Mouse (Mus musculus): ENCODE data around the gene Sptb. TPM values are rescaled to one million over a fixed set of nuclear protein-coding genes. Genes with fewer than 3 reads are reported as not detected.

Sptb gene
- polyA plus RNA-seq, 1 experiment from 2014 or later: 77.6 TPM

- WGBS (ENCODE audit: insufficient replicate concordance): 64% methylated on average over 10 of the region's 10 CpGs
- Histone ChIP-seq H3K27me3 (ENCODE audit: control insufficient read depth, insufficient read depth, low read depth, low read length) (peaks cover 1% of the 10 kb centered on the region), H3K27ac (ENCODE audit: low read length) (no peak overlapping the region), H3K36me3 (ENCODE audit: control insufficient read depth, insufficient read depth) (no peaks in the 10 kb centered on the region), H3K9me3 (replicated peaks; ENCODE audit: control insufficient read depth, low read length) (no peaks in the 10 kb centered on the region), H3K9ac (ENCODE audit: low read depth, low read length) (no peak overlapping the region), H3K4me1 (ENCODE audit: control insufficient read depth, low read depth, low read length) (peaks cover 29% of the 10 kb centered on the region), H3K4me2 (ENCODE audit: low read depth, low read length) (no peak overlapping the region), H3K4me3 (ENCODE audit: low read depth, low read length) (no peak overlapping the region)
- no peak for ATAC-seq (ENCODE audit: low read depth)
Observed at GRCm38 (mm10) chr12:76540701-76541221, 169.6 kb downstream of the Sptb start.

DNA sequence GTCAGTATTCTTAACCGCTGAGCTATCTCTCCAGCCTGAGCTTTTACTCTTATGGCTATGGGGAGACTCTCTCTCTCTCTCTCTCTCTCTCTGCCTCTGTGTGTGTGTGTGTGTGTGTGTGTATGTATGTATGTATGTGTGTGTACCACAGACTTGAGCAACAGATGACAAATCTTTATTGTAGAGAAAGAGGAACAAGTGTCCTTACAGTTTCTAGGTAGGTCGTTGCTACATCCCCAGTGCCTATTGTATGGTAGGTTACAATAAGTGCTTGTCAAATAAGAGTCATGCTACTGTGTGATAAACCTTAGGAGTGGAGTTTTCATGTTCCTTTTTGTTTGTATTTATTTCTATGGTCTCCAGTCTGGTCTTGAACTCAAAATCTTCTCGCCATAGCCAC is 170.2 kb downstream of the Sptb start:
- H3K4me1 ChIP-seq (ENCODE audit: control insufficient read depth, low read depth, low read length): peaks cover 33% of the 10 kb centered on the region
- no peak overlapping the region for H3K4me3 ChIP-seq (ENCODE audit: low read depth, low read length)
- no peak overlapping the region for H3K4me2 ChIP-seq (ENCODE audit: low read depth, low read length)
- WGBS (ENCODE audit: insufficient replicate concordance): 66% methylated on average over 3 of the region's 3 CpGs
- H3K9ac ChIP-seq (ENCODE audit: low read depth, low read length): no peak overlapping the region
- no peak for ATAC-seq (ENCODE audit: low read depth)
- H3K27me3 ChIP-seq (ENCODE audit: control insufficient read depth, insufficient read depth, low read depth, low read length): peaks cover 7% of the 10 kb centered on the region
- no peaks in the 10 kb centered on the region for H3K36me3 ChIP-seq (ENCODE audit: control insufficient read depth, insufficient read depth)
- H3K27ac ChIP-seq (ENCODE audit: low read length): no peak overlapping the region
- no peaks in the 10 kb centered on the region for H3K9me3 ChIP-seq (replicated peaks; ENCODE audit: control insufficient read depth, low read length)

DNA sequence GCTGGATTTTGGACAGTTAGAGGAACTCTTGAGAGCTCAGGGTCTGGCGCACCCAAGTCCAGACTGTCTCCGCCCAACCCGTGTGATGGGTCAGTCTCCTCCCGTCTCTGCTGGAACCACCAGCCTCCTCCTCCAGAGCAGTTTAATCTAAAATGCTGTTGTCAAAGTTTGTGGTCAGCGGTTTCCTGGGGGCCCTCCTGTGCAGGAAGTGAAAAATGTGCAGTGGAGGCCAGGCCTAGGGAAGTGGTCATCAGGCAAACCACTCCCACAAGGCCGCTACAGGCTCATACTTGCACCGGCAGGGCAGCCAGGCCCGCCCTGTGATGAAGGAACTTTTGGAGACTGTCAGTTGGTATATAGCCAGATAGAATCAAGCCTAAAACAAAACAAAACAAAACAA is 172.9 kb downstream of the Sptb start:
- Histone ChIP-seq H3K27me3 (ENCODE audit: control insufficient read depth, insufficient read depth, low read depth, low read length) (peaks cover 34% of the 10 kb centered on the region), H3K9me3 (replicated peaks; ENCODE audit: control insufficient read depth, low read length) (no peaks in the 10 kb centered on the region), H3K4me2 (ENCODE audit: low read depth, low read length) (0 out of 2 replicates have a peak overlapping the region, but pooled peaks have one; percentile 5), H3K9ac (ENCODE audit: low read depth, low read length) (no peak overlapping the region), H3K4me1 (ENCODE audit: control insufficient read depth, low read depth, low read length) (peaks cover 30% of the 10 kb centered on the region), H3K4me3 (ENCODE audit: low read depth, low read length) (no peak overlapping the region), H3K27ac (ENCODE audit: low read length) (peak overlapping the region; percentile 72), H3K36me3 (ENCODE audit: control insufficient read depth, insufficient read depth) (no peaks in the 10 kb centered on the region)
- peak; percentile 11 for ATAC-seq (ENCODE audit: low read depth)
- 20% methylated on average over 8 of the region's 8 CpGs for WGBS (ENCODE audit: insufficient replicate concordance)

DNA sequence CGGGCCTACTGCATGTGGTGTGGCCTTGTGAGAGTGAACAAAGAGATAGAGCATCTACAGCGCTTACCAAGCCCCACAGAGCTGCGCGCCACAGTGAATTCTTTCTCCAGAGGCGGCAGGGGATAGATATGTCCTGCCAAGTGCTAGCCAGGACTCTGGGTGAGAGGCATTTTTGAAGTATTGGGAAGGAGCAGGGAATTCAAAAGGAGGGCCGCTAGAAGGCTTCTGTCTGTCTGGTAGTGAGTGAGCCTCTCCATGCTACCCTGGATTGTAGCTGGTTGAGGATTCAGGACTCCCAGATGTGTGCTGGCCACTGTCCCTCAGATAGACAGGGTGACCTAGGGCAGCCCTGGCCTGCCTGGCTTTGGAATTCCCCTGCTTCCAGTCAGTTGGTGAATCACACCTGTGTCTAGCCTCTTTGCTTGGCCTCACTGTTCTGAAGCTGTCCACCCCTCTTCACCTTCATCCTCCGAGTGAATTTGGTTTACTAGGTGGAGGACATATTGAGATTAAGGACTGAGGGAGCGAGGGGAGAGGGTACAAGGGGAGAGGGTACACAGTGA is 173.7 kb downstream of the Sptb start:
- Histone ChIP-seq H3K27ac (ENCODE audit: low read length) (peak overlapping the region; percentile 72), H3K9ac (ENCODE audit: low read depth, low read length) (peak overlapping the region; percentile 9; the same call in 1 of the 2 replicates), H3K4me2 (ENCODE audit: low read depth, low read length) (peak overlapping the region; percentile 71), H3K4me3 (ENCODE audit: low read depth, low read length) (no peak overlapping the region; the same call in 1 of the 2 replicates), H3K36me3 (ENCODE audit: control insufficient read depth, insufficient read depth) (no peaks in the 10 kb centered on the region), H3K27me3 (ENCODE audit: control insufficient read depth, insufficient read depth, low read depth, low read length) (peaks cover 42% of the 10 kb centered on the region), H3K4me1 (ENCODE audit: control insufficient read depth, low read depth, low read length) (peaks cover 27% of the 10 kb centered on the region), H3K9me3 (replicated peaks; ENCODE audit: control insufficient read depth, low read length) (no peaks in the 10 kb centered on the region)
- ATAC-seq (ENCODE audit: low read depth): no peak
- WGBS (ENCODE audit: insufficient replicate concordance): 57% methylated on average over 8 of the region's 8 CpGs

DNA sequence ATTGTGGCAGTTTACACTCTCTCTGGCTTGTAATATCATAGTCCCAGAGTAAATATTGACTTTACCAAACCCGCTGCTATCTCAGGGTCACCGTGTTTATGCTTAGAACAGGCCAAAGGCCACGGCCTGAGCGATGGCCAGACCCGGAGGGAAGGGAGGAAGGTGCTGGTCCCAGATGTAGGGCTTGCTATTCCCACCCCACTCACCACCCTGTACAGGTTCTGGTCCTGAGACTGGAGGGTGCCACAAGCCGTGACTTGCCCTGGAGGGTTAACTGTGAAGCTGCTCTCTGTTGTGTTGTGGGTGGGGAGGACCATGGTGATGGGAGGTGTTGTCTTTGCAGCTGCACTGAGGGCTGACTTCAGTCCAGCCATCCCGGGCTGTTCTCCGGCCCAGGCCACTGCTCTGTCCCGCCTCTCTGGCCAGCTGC is 174.9 kb downstream of the Sptb start:
- H3K9ac ChIP-seq (ENCODE audit: low read depth, low read length): peak overlapping the region; percentile 35; the same call in 1 of the 2 replicates
- peak; percentile 52 for ATAC-seq (ENCODE audit: low read depth)
- 41% methylated on average over 9 of the region's 9 CpGs for WGBS (ENCODE audit: insufficient replicate concordance)

GRCm38 (mm10) chr12:76534641-76535283 is 175.6 kb downstream of the Sptb start:
- peaks cover 53% of the 10 kb centered on the region for H3K27me3 ChIP-seq (ENCODE audit: control insufficient read depth, insufficient read depth, low read depth, low read length)
- peaks cover 17% of the 10 kb centered on the region for H3K4me1 ChIP-seq (ENCODE audit: control insufficient read depth, low read depth, low read length)
- H3K36me3 ChIP-seq (ENCODE audit: control insufficient read depth, insufficient read depth): no peaks in the 10 kb centered on the region
- H3K9me3 ChIP-seq (replicated peaks; ENCODE audit: control insufficient read depth, low read length): no peaks in the 10 kb centered on the region
- peak overlapping the region; percentile 67 for H3K9ac ChIP-seq (ENCODE audit: low read depth, low read length)
- ATAC-seq (ENCODE audit: low read depth): no peak
- H3K4me3 ChIP-seq (ENCODE audit: low read depth, low read length): peak overlapping the region; percentile 67
- 25% methylated on average over 9 of the region's 9 CpGs for WGBS (ENCODE audit: insufficient replicate concordance)
- H3K27ac ChIP-seq (ENCODE audit: low read length): peak overlapping the region; percentile 83
- peak overlapping the region; percentile 71 for H3K4me2 ChIP-seq (ENCODE audit: low read depth, low read length)

More for the DNA sequence above, 174.9 kb downstream of the Sptb start:
- Histone ChIP-seq H3K4me1 (ENCODE audit: control insufficient read depth, low read depth, low read length) (peaks cover 17% of the 10 kb centered on the region), H3K4me3 (ENCODE audit: low read depth, low read length) (peak overlapping the region; percentile 67), H3K27ac (ENCODE audit: low read length) (peak overlapping the region; percentile 83), H3K9me3 (replicated peaks; ENCODE audit: control insufficient read depth, low read length) (no peaks in the 10 kb centered on the region), H3K27me3 (ENCODE audit: control insufficient read depth, insufficient read depth, low read depth, low read length) (peaks cover 53% of the 10 kb centered on the region), H3K36me3 (ENCODE audit: control insufficient read depth, insufficient read depth) (no peaks in the 10 kb centered on the region), H3K4me2 (ENCODE audit: low read depth, low read length) (peak overlapping the region; percentile 71)

GRCm38 (mm10) chr12:76534233-76534632 is 176.1 kb downstream of the Sptb start:
- peak overlapping the region; percentile 67 for H3K9ac ChIP-seq (ENCODE audit: low read depth, low read length)
- no peaks in the 10 kb centered on the region for H3K9me3 ChIP-seq (replicated peaks; ENCODE audit: control insufficient read depth, low read length)
- H3K27me3 ChIP-seq (ENCODE audit: control insufficient read depth, insufficient read depth, low read depth, low read length): peaks cover 57% of the 10 kb centered on the region
- 1% methylated on average over 11 of the region's 11 CpGs for WGBS (ENCODE audit: insufficient replicate concordance)
- H3K27ac ChIP-seq (ENCODE audit: low read length): peak overlapping the region; percentile 83
- peaks cover 17% of the 10 kb centered on the region for H3K4me1 ChIP-seq (ENCODE audit: control insufficient read depth, low read depth, low read length)
- peak overlapping the region; percentile 67 for H3K4me3 ChIP-seq (ENCODE audit: low read depth, low read length)
- no peak for ATAC-seq (ENCODE audit: low read depth)
- peak overlapping the region; percentile 71 for H3K4me2 ChIP-seq (ENCODE audit: low read depth, low read length)
- H3K36me3 ChIP-seq (ENCODE audit: control insufficient read depth, insufficient read depth): no peaks in the 10 kb centered on the region

DNA sequence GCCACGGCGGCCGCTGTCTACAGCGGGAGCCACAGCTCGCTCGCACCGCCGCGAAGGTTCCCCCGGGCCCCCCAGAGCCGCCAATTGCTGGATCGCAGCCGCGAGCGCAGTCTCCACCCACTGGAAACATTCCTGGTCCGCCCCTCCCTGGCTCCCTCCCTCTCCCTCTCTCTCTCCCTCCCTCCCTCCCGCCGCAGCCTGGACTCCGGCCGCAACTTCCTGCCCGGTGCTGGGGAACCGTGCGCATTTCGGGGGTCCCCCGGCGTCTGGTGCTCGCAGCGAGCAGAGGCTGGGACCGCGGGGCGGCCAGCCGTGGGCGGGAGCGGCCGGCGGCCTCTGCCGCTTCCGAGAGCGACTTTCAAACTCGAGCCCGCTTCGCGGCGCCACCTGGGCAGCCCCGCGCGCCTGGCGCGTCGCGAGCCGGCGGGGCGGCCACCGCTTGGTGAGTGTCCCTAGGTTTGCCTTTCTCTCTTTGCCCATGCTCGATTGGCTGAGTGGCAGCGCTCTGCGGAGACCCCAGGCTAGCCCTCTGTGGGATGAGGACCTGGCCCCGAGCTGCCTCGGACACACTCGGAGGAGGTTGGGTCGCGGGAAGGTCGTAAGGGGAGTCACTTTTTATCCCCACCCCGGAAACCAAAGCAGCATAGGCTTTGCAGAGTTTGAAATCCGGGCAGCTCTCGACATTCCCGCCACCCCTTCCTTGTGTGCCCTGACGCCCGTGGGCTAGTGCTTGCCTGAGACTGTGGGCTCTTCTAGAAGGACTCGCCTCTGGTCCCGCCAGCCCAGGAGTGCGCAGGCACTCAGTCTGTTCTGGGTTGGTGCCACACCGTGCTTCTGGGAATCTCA is 176.7 kb downstream of the Sptb start:
- peak overlapping the region; percentile 67 for H3K9ac ChIP-seq (ENCODE audit: low read depth, low read length)
- H3K36me3 ChIP-seq (ENCODE audit: control insufficient read depth, insufficient read depth): no peaks in the 10 kb centered on the region
- H3K4me3 ChIP-seq (ENCODE audit: low read depth, low read length): peak overlapping the region; percentile 67
- peak overlapping the region; percentile 71 for H3K4me2 ChIP-seq (ENCODE audit: low read depth, low read length)
- peaks cover 17% of the 10 kb centered on the region for H3K4me1 ChIP-seq (ENCODE audit: control insufficient read depth, low read depth, low read length)
- peaks cover 57% of the 10 kb centered on the region for H3K27me3 ChIP-seq (ENCODE audit: control insufficient read depth, insufficient read depth, low read depth, low read length)
- WGBS (ENCODE audit: insufficient replicate concordance): under 1% methylated on average over 62 of the region's 74 CpGs
- peak; percentile 80 for ATAC-seq (ENCODE audit: low read depth)
- peak overlapping the region; percentile 85 for H3K27ac ChIP-seq (ENCODE audit: low read length)
- no peaks in the 10 kb centered on the region for H3K9me3 ChIP-seq (replicated peaks; ENCODE audit: control insufficient read depth, low read length)
